Mouse (Mus musculus) ES-E14 (cell line): Measurements from ENCODE around the gene Gpn1. TPM values are rescaled to one million over a fixed set of nuclear protein-coding genes. Genes with fewer than 3 reads are reported as not detected.

Source experiments
- DNase-seq: peaks from one replicate; pipeline ENCODE4 v3.0.0-alpha.2; 2013; ENCODE audit warnings: low read depth, low spot score
- H3K27ac ChIP-seq: 2 replicates; pipeline ENCODE4 v1.5.1; 2012; ENCODE audit warnings: low read depth, mild to moderate bottlenecking, low read length, moderate library complexity, mixed read lengths; ENCODE audit not compliant: poor library complexity, insufficient read depth, severe bottlenecking
- H3K36me3 ChIP-seq: 2 replicates; pipeline ENCODE4 v1.6.1; 2012; ENCODE audit warnings: mild to moderate bottlenecking, low read length, moderate library complexity, mixed read lengths; ENCODE audit not compliant: control insufficient read depth, poor library complexity, insufficient read depth, severe bottlenecking
- H3K4me1 ChIP-seq, 2 experiments: fragments of 150-350 bp in 1 of 2; sonication (generic) in 1 of 2; 2 replicates each; pipeline ENCODE4 v1.6.1; 2012; ENCODE audit warnings: low read length in 2 of 2, mild to moderate bottlenecking in 1 of 2, mixed read lengths in 1 of 2; ENCODE audit not compliant: control insufficient read depth in 2 of 2, insufficient read depth in 2 of 2, poor library complexity in 1 of 2
- H3K4me3 ChIP-seq, 2 experiments: fragments of 150-350 bp in 1 of 2; sonication (generic) in 1 of 2; 2 replicates each; pipeline ENCODE4 v1.5.1; 2012; ENCODE audit warnings: low read length in 2 of 2, low read depth in 1 of 2, mild to moderate bottlenecking in 1 of 2, mixed read lengths in 1 of 2; ENCODE audit not compliant: insufficient read depth in 1 of 2, poor library complexity in 1 of 2, severe bottlenecking in 1 of 2
- H3K9ac ChIP-seq: 2 replicates; pipeline ENCODE4 v1.6.1; 2012; ENCODE audit warnings: low read depth, mild to moderate bottlenecking, low read length, mixed read lengths; ENCODE audit not compliant: poor library complexity, insufficient read depth, severe bottlenecking
- H3K9me3 ChIP-seq: fragments of 150-350 bp; sonication (generic); 2 replicates; pipeline ENCODE4 v1.6.1; 2012; ENCODE audit warnings: low read depth, mild to moderate bottlenecking, low read length; ENCODE audit not compliant: control insufficient read depth, insufficient read depth
- CHD2 ChIP-seq: IDR thresholded peaks from 2 replicates; pipeline ENCODE4 v1.6.1; 2014; ENCODE audit warnings: mild to moderate bottlenecking, low read depth, low read length, inconsistent platforms
- HCFC1 ChIP-seq: IDR thresholded peaks from 2 replicates; pipeline ENCODE4 v1.6.1; 2012; ENCODE audit warnings: low read length, inconsistent platforms, borderline replicate concordance; ENCODE audit not compliant: insufficient read depth
- MAFK ChIP-seq: IDR thresholded peaks from 2 replicates; pipeline ENCODE4 v1.6.1; 2014; ENCODE audit warnings: mild to moderate bottlenecking, low read depth, low read length, inconsistent platforms; ENCODE audit not compliant: insufficient read depth
- ZC3H11A ChIP-seq: IDR thresholded peaks from 2 replicates; pipeline ENCODE4 v1.6.1; 2012; ENCODE audit warnings: low read depth, mild to moderate bottlenecking, inconsistent platforms, low read length, borderline replicate concordance
- ZNF384 ChIP-seq: IDR thresholded peaks from 2 replicates; pipeline ENCODE4 v1.6.1; 2012; ENCODE audit warnings: low read depth, low read length, inconsistent platforms
- in situ Hi-C, 2 experiments: fragments of 600-800 bp; cut with MboI; formaldehyde crosslinking; loops; one replicate each; pipeline ENCODE4 v1.15.1; 2025; ENCODE audit warnings: low sequenced_read_pairs in 2 of 2, inconsistent platforms in 1 of 2; ENCODE audit not compliant: unreplicated experiment in 2 of 2
- total RNA-seq: library from RNA; depleted of rRNA; stranded (reverse); fragments of 300-350 nt; gene quantifications from 2 replicates; pipeline ENCODE4 v1.2.3, GENCODE M21; 2012

Gene Gpn1
- total RNA-seq, 1 experiment: 69.7 TPM

GRCm38 (mm10) chr5:31504843-31505242 is 10.3 kb downstream of the Gpn1 start:
- H3K9me3 ChIP-seq: no peaks in the 10 kb centered on the region
- no peak for TF ChIP-seq ZC3H11A
- TF ChIP-seq CHD2: no peak
- no peak for TF ChIP-seq MAFK
- TF ChIP-seq HCFC1: no peak
- TF ChIP-seq ZNF384: no peak
- H3K4me3 ChIP-seq: no peak overlapping the region
- H3K27ac ChIP-seq: no peak overlapping the region
- no peak overlapping the region for H3K9ac ChIP-seq
- in situ Hi-C loops: no loop called here
- no peak for DNase-seq
- H3K36me3 ChIP-seq: peaks cover 56% of the 10 kb centered on the region
- H3K4me1 ChIP-seq: peaks cover 3 to 8% of the 10 kb centered on the region in 2 experiments; a peak in 1 of 4 replicates

GRCm38 (mm10) chr5:31512481-31512880 is 17.9 kb downstream of the Gpn1 start:
- no peaks in the 10 kb centered on the region for H3K9me3 ChIP-seq
- no peak overlapping the region for H3K9ac ChIP-seq
- TF ChIP-seq ZC3H11A (no peak), CHD2 (no peak), ZNF384 (no peak), HCFC1 (no peak), MAFK (no peak)
- H3K4me1 ChIP-seq: no peaks in the 10 kb centered on the region
- in situ Hi-C loops: no loop called here
- no peak overlapping the region for H3K27ac ChIP-seq
- no peak overlapping the region for H3K4me3 ChIP-seq
- DNase-seq: no peak
- peaks cover 33% of the 10 kb centered on the region for H3K36me3 ChIP-seq

GRCm38 (mm10) chr5:31520556-31520955 is 26.0 kb downstream of the Gpn1 start:
- H3K9ac ChIP-seq: no peak overlapping the region

GRCm38 (mm10) chr5:31526354-31527116 is 32.0 kb downstream of the Gpn1 start, which contains the start of gene Slc4a1ap:
Gene Slc4a1ap, plus strand, starts transcription at chr5:31526995.
- Histone ChIP-seq H3K9ac (peak within 1 kb of the TSS; percentile 97), H3K4me3 (peak within 1 kb of the TSS; percentile 97 to 99), H3K4me1 (peaks cover 0 to 8% of the 10 kb centered on the region in 2 experiments; a peak in 2 of 4 replicates), H3K27ac (peak within 1 kb of the TSS; percentile 1; the same call in 1 of the 2 replicates), H3K36me3 (peaks cover 12% of the 10 kb centered on the region), H3K9me3 (no peaks in the 10 kb centered on the region)
- peak; percentile 78 for DNase-seq
- in situ Hi-C loops: no loop called here
- no peak for TF ChIP-seq ZC3H11A
- peak; percentile 92 for TF ChIP-seq CHD2
- peak; percentile 79 for TF ChIP-seq HCFC1
- TF ChIP-seq MAFK: no peak
- TF ChIP-seq ZNF384: no peak

More at GRCm38 (mm10) chr5:31520556-31520955, 26.0 kb downstream of the Gpn1 start:
- peaks cover 12% of the 10 kb centered on the region for H3K36me3 ChIP-seq
- no peak overlapping the region for H3K27ac ChIP-seq
- H3K4me3 ChIP-seq: no peak overlapping the region
- DNase-seq: no peak
- in situ Hi-C loops: no loop called here
- TF ChIP-seq ZNF384 (no peak), MAFK (no peak), CHD2 (no peak), HCFC1 (no peak), ZC3H11A (no peak)
- no peaks in the 10 kb centered on the region for H3K9me3 ChIP-seq
- peaks cover 0 to 3% of the 10 kb centered on the region in 2 experiments; a peak in 1 of 4 replicates for H3K4me1 ChIP-seq
